Mouse (Mus musculus) neural tube, embryonic 15.5 days (tissue): ENCODE data around the gene Slc25a20. TPM values are rescaled to one million over a fixed set of nuclear protein-coding genes. Genes with fewer than 3 reads are reported as not detected.
"Not testable (repeated sequence)": the region's sequence is repeated elsewhere in the genome, so short reads cannot be mapped to it uniquely, and the experiment has no call there.

Experiments used
- ATAC-seq: fragments of 200-750 bp; cut with Nextera tagmentation; 2 replicates; pipeline ENCODE4 v1.8.0; 2017; ENCODE audit warnings: mild to moderate bottlenecking, moderate TSS enrichment, moderate library complexity; ENCODE audit not compliant: low FRiP score
- H3K27ac ChIP-seq: fragments of 300-500 bp; sonication (generic); replicated peaks from 2 replicates; pipeline ENCODE4 v1.5.1; 2015; ENCODE audit warnings: mild to moderate bottlenecking, inconsistent platforms
- H3K27me3 ChIP-seq: fragments of 300-500 bp; sonication (generic); replicated peaks from 2 replicates; pipeline ENCODE4 v1.6.1; 2015; ENCODE audit warnings: inconsistent platforms
- H3K36me3 ChIP-seq: fragments of 300-500 bp; sonication (generic); 2 replicates; pipeline ENCODE4 v1.6.1; 2015; ENCODE audit warnings: inconsistent platforms
- H3K4me1 ChIP-seq: fragments of 300-500 bp; sonication (generic); 2 replicates; pipeline ENCODE4 v1.6.1; 2015; ENCODE audit warnings: inconsistent platforms
- H3K4me2 ChIP-seq: fragments of 300-500 bp; sonication (generic); 2 replicates; pipeline ENCODE4 v1.6.1; 2015; ENCODE audit warnings: inconsistent platforms, mild to moderate bottlenecking, moderate library complexity
- H3K4me3 ChIP-seq: fragments of 300-500 bp; sonication (generic); replicated peaks from 2 replicates; pipeline ENCODE4 v1.5.1; 2015; ENCODE audit warnings: mild to moderate bottlenecking, inconsistent platforms
- H3K9ac ChIP-seq: fragments of 300-500 bp; sonication (generic); replicated peaks from 2 replicates; pipeline ENCODE4 v1.6.1; 2015; ENCODE audit warnings: mild to moderate bottlenecking, inconsistent platforms
- H3K9me3 ChIP-seq: fragments of 300-500 bp; sonication (generic); replicated peaks from 2 replicates; pipeline ENCODE4 v1.6.1; 2016; ENCODE audit warnings: inconsistent platforms
- WGBS: fragments of 180-500 bp; shearing (Covaris S2); methylation state at CpG from one replicate; pipeline ENCODE4 v1.1.7; 2015; ENCODE audit warnings: mixed read lengths; 5-methylcytosine and 5-hydroxymethylcytosine counted together
- polyA plus RNA-seq: library from polyadenylated mRNA; unstranded; fragments of >200 nt; fragmentation: Nextera tagmentation; extraction: Ambion mirVana; gene quantifications from 2 replicates; pipeline ENCODE4 v1.2.1, GENCODE M21; 2015

Slc25a20 gene
- polyA plus RNA-seq, 1 experiment from 2014 or later, result 41.4 TPM

- Histone ChIP-seq H3K36me3 (no peaks in the 10 kb centered on the region), H3K9me3 (no peaks in the 10 kb centered on the region), H3K4me1 (peaks cover 26% of the 10 kb centered on the region), H3K4me2 (peak within 1 kb of the TSS; percentile 88), H3K27ac (peak within 1 kb of the TSS; percentile 92), H3K4me3 (peak within 1 kb of the TSS; percentile 99), H3K9ac (peak within 1 kb of the TSS; percentile 83), H3K27me3 (no peaks in the 10 kb centered on the region)
- ATAC-seq, result peak; percentile 99
- WGBS, result under 1% methylated on average over 105 of the region's 112 CpGs
These were observed 13.0 kb upstream of the Slc25a20 start, which contains the start of gene Arih2 for GRCm38 (mm10) chr9:108648611-108649560. Arih2 (minus strand) TSS chr9:108649386.

- peak overlapping the region; percentile 58 for H3K9ac ChIP-seq
- peak; percentile 27; the same call in 1 of the 2 replicates for ATAC-seq
- no peaks in the 10 kb centered on the region for H3K27me3 ChIP-seq
- H3K27ac ChIP-seq, result peak overlapping the region; percentile 92
- peak overlapping the region; percentile 88 for H3K4me2 ChIP-seq
- 30% methylated on average over 29 of the region's 29 CpGs for WGBS
- H3K4me3 ChIP-seq, result peak overlapping the region; percentile 99
- no peaks in the 10 kb centered on the region for H3K36me3 ChIP-seq
- no peaks in the 10 kb centered on the region for H3K9me3 ChIP-seq
- peaks cover 26% of the 10 kb centered on the region for H3K4me1 ChIP-seq
These were observed 12.1 kb upstream of the Slc25a20 start for GRCm38 (mm10) chr9:108649561-108650440.

- ATAC-seq, result no peak
- WGBS, result 77% methylated on average over 10 of the region's 10 CpGs
- Histone ChIP-seq H3K9me3 (no peaks in the 10 kb centered on the region), H3K9ac (no peak overlapping the region), H3K4me3 (no peak overlapping the region), H3K27me3 (no peaks in the 10 kb centered on the region), H3K36me3 (no peaks in the 10 kb centered on the region), H3K4me2 (no peak overlapping the region), H3K27ac (no peak overlapping the region), H3K4me1 (peaks cover 4% of the 10 kb centered on the region)
These were observed 7.1 kb upstream of the Slc25a20 start for GRCm38 (mm10) chr9:108654566-108655464.

- not testable (repeated sequence) for H3K27me3 ChIP-seq, H3K4me3 ChIP-seq, H3K9ac ChIP-seq, H3K36me3 ChIP-seq, H3K9me3 ChIP-seq, H3K27ac ChIP-seq, ATAC-seq, H3K4me2 ChIP-seq, H3K4me1 ChIP-seq
- 90% methylated on average over 7 of the region's 7 CpGs for WGBS
These were observed 6.0 kb upstream of the Slc25a20 start for GRCm38 (mm10) chr9:108655865-108656264.

- WGBS, result 41% methylated on average over 6 of the region's 6 CpGs
- H3K27ac ChIP-seq, result no peak overlapping the region
- peak overlapping the region; percentile 69 for H3K4me3 ChIP-seq
- no peaks in the 10 kb centered on the region for H3K9me3 ChIP-seq
- H3K9ac ChIP-seq, result peak overlapping the region; percentile 50
- H3K36me3 ChIP-seq, result peaks cover 5% of the 10 kb centered on the region
- H3K27me3 ChIP-seq, result no peaks in the 10 kb centered on the region
- peak overlapping the region; percentile 64 for H3K4me2 ChIP-seq
- H3K4me1 ChIP-seq, result peaks cover 16% of the 10 kb centered on the region
- no peak for ATAC-seq
These were observed 772 bp downstream of the Slc25a20 start for GRCm38 (mm10) chr9:108662660-108663059.

GRCm38 (mm10) chr9:108669875-108670274 lies 8.0 kb downstream of the Slc25a20 start:
- Histone ChIP-seq H3K4me3 (no peak overlapping the region), H3K27ac (no peak overlapping the region), H3K4me2 (no peak overlapping the region), H3K9ac (no peak overlapping the region), H3K36me3 (peaks cover 42% of the 10 kb centered on the region), H3K9me3 (no peaks in the 10 kb centered on the region), H3K4me1 (no peaks in the 10 kb centered on the region), H3K27me3 (no peaks in the 10 kb centered on the region)
- no peak for ATAC-seq
- WGBS, result 63% methylated on average over 8 of the region's 8 CpGs

GRCm38 (mm10) chr9:108673151-108673550 lies 11.3 kb downstream of the Slc25a20 start:
- H3K9ac ChIP-seq, result no peak overlapping the region
- peaks cover 56% of the 10 kb centered on the region for H3K36me3 ChIP-seq
- H3K4me2 ChIP-seq, result no peak overlapping the region
- H3K4me3 ChIP-seq, result no peak overlapping the region
- H3K27ac ChIP-seq, result no peak overlapping the region
- H3K9me3 ChIP-seq, result no peaks in the 10 kb centered on the region
- ATAC-seq, result no peak
- H3K27me3 ChIP-seq, result no peaks in the 10 kb centered on the region
- H3K4me1 ChIP-seq, result no peaks in the 10 kb centered on the region
- WGBS, result 57% methylated on average over 2 of the region's 2 CpGs

GRCm38 (mm10) chr9:108680026-108680425 lies 18.1 kb downstream of the Slc25a20 start:
- no peaks in the 10 kb centered on the region for H3K27me3 ChIP-seq
- H3K9me3 ChIP-seq, result no peaks in the 10 kb centered on the region
- ATAC-seq, result no peak
- H3K9ac ChIP-seq, result no peak overlapping the region
- 95% methylated on average over 15 of the region's 15 CpGs for WGBS
- H3K4me2 ChIP-seq, result no peak overlapping the region
- no peak overlapping the region for H3K4me3 ChIP-seq
- H3K27ac ChIP-seq, result no peak overlapping the region
- H3K36me3 ChIP-seq, result peaks cover 73% of the 10 kb centered on the region
- no peaks in the 10 kb centered on the region for H3K4me1 ChIP-seq

- Histone ChIP-seq H3K27me3 (no peaks in the 10 kb centered on the region), H3K9ac (no peak overlapping the region)
These were observed 24.6 kb downstream of the Slc25a20 start for GRCm38 (mm10) chr9:108686475-108686887.

GRCm38 (mm10) chr9:108687181-108687580 lies 25.3 kb downstream of the Slc25a20 start:
- Histone ChIP-seq H3K9ac (no peak overlapping the region), H3K27me3 (no peaks in the 10 kb centered on the region), H3K4me2 (no peak overlapping the region), H3K4me1 (peaks cover 17% of the 10 kb centered on the region), H3K36me3 (peaks cover 27% of the 10 kb centered on the region), H3K4me3 (no peak overlapping the region), H3K9me3 (no peaks in the 10 kb centered on the region), H3K27ac (no peak overlapping the region)
- 32% methylated on average over 6 of the region's 6 CpGs for WGBS
- ATAC-seq, result no peak

More at GRCm38 (mm10) chr9:108686475-108686887, 24.6 kb downstream of the Slc25a20 start:
- Histone ChIP-seq H3K4me1 (peaks cover 13% of the 10 kb centered on the region), H3K36me3 (peaks cover 31% of the 10 kb centered on the region), H3K4me3 (no peak overlapping the region), H3K9me3 (no peaks in the 10 kb centered on the region), H3K4me2 (no peak overlapping the region), H3K27ac (no peak overlapping the region)
- ATAC-seq, result no peak
- 11% methylated on average over 4 of the region's 4 CpGs for WGBS

- Histone ChIP-seq H3K9ac (no peak overlapping the region), H3K27me3 (no peaks in the 10 kb centered on the region), H3K9me3 (no peaks in the 10 kb centered on the region), H3K27ac (no peak overlapping the region), H3K4me3 (no peak overlapping the region), H3K4me1 (peaks cover 17% of the 10 kb centered on the region), H3K36me3 (peaks cover 23% of the 10 kb centered on the region), H3K4me2 (no peak overlapping the region)
- WGBS, result 72% methylated on average over 2 of the region's 2 CpGs
- ATAC-seq, result no peak
These were observed 25.8 kb downstream of the Slc25a20 start for GRCm38 (mm10) chr9:108687686-108688085.
